Mouse (Mus musculus): ENCODE results near the gene Fscn3.

The Fscn3 gene

GRCm38 (mm10) chr6:28486008-28486407 is 58.4 kb downstream of the Fscn3 start:
- DNase-seq (ENCODE audit: low read depth, low spot score): no peak

- DNase-seq (ENCODE audit: low read depth, low spot score): peak; percentile 58
Observed at GRCm38 (mm10) chr6:28486471-28486870, 58.9 kb downstream of the Fscn3 start.

DNA sequence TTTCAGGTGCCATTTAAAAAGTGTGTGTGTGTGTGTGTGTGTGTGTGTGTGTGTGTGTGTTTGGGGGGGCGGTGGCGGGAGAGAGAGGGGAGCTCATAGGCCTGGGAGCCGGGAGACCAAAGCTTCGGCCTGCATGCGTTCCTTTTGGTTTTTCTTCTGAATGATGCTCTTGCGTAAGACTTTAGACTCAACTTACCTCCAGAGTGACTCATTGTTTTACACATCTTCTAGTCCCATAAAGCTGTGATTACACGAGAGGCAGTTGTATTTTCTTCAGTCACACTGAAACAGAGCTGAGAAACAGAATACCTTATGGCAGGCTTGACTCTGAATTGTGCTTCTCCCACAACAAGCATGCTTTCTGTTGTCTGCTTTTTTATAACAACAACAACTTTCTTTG is 59.3 kb downstream of the Fscn3 start:
- peak; percentile 44 for DNase-seq (ENCODE audit: low read depth, low spot score)

Data from brain, adult 2 months (tissue).